Mouse (Mus musculus) hindbrain, embryonic 13.5 days (tissue): ENCODE results near the gene Ostc. TPM values are rescaled to one million over a fixed set of nuclear protein-coding genes. Genes with fewer than 3 reads are reported as not detected.

Experiments
- ATAC-seq: fragments of 200-750 bp; cut with Nextera tagmentation; 2 replicates; pipeline ENCODE4 v1.8.0; 2017; ENCODE audit warnings: moderate TSS enrichment; ENCODE audit not compliant: low FRiP score
- H3K27ac ChIP-seq: fragments of 300-500 bp; sonication (generic); 2 replicates; pipeline ENCODE4 v1.5.1; 2015; ENCODE audit warnings: inconsistent platforms, mild to moderate bottlenecking, moderate library complexity
- H3K27me3 ChIP-seq: fragments of 300-500 bp; sonication (generic); 2 replicates; pipeline ENCODE4 v1.6.1; 2015; ENCODE audit warnings: mild to moderate bottlenecking, inconsistent platforms
- H3K36me3 ChIP-seq: fragments of 300-500 bp; sonication (generic); 2 replicates; pipeline ENCODE4 v1.6.1; 2015; ENCODE audit warnings: mild to moderate bottlenecking, inconsistent platforms
- H3K4me1 ChIP-seq: fragments of 300-500 bp; sonication (generic); replicated peaks from 2 replicates; pipeline ENCODE4 v1.6.1; 2015; ENCODE audit warnings: inconsistent platforms
- H3K4me2 ChIP-seq: fragments of 300-500 bp; sonication (generic); 2 replicates; pipeline ENCODE4 v1.6.1; 2015; ENCODE audit warnings: inconsistent platforms, mild to moderate bottlenecking, moderate library complexity
- H3K4me3 ChIP-seq: fragments of 300-500 bp; sonication (generic); 2 replicates; pipeline ENCODE4 v1.5.1; 2015; ENCODE audit warnings: mild to moderate bottlenecking, inconsistent platforms
- H3K9ac ChIP-seq: fragments of 300-500 bp; sonication (generic); 2 replicates; pipeline ENCODE4 v1.6.1; 2015; ENCODE audit warnings: mild to moderate bottlenecking, inconsistent platforms
- H3K9me3 ChIP-seq: fragments of 300-500 bp; sonication (generic); 2 replicates; pipeline ENCODE4 v1.6.1; 2016; ENCODE audit warnings: inconsistent platforms
- WGBS: fragments of 180-500 bp; shearing (Covaris S2); methylation state at CpG from one replicate; pipeline ENCODE4 v1.1.7; 2015; 5-methylcytosine and 5-hydroxymethylcytosine counted together
- polyA plus RNA-seq: library from polyadenylated mRNA; unstranded; fragments of >200 nt; fragmentation: Nextera tagmentation; extraction: Ambion mirVana; gene quantifications from 2 replicates; pipeline ENCODE4 v1.2.1, GENCODE M21; 2015

The Ostc gene
- polyA plus RNA-seq, 1 experiment from 2014 or later = 242 TPM

- no peak overlapping the region for H3K27ac ChIP-seq
- 100% methylated on average over 1 of the region's 1 CpGs for WGBS
- H3K4me2 ChIP-seq = no peak overlapping the region
- no peaks in the 10 kb centered on the region for H3K27me3 ChIP-seq
- no peak overlapping the region; the same call in 1 of the 2 replicates for H3K9ac ChIP-seq
- peaks cover 25% of the 10 kb centered on the region for H3K4me1 ChIP-seq
- no peaks in the 10 kb centered on the region for H3K9me3 ChIP-seq
- no peak for ATAC-seq
- H3K36me3 ChIP-seq = peaks cover 40% of the 10 kb centered on the region
- H3K4me3 ChIP-seq = no peak overlapping the region
Observed at GRCm38 (mm10) chr3:130727036-130727435, 17.8 kb upstream of the Ostc start.

GRCm38 (mm10) chr3:130725718-130726117, 16.5 kb upstream of the Ostc start:
- no peak overlapping the region for H3K4me3 ChIP-seq
- H3K4me1 ChIP-seq = peaks cover 20% of the 10 kb centered on the region
- no peaks in the 10 kb centered on the region for H3K27me3 ChIP-seq
- H3K27ac ChIP-seq = no peak overlapping the region
- H3K9me3 ChIP-seq = no peaks in the 10 kb centered on the region
- 71% methylated on average over 2 of the region's 2 CpGs for WGBS
- no peak overlapping the region for H3K9ac ChIP-seq
- H3K4me2 ChIP-seq = no peak overlapping the region
- no peak for ATAC-seq
- peaks cover 40% of the 10 kb centered on the region for H3K36me3 ChIP-seq

DNA sequence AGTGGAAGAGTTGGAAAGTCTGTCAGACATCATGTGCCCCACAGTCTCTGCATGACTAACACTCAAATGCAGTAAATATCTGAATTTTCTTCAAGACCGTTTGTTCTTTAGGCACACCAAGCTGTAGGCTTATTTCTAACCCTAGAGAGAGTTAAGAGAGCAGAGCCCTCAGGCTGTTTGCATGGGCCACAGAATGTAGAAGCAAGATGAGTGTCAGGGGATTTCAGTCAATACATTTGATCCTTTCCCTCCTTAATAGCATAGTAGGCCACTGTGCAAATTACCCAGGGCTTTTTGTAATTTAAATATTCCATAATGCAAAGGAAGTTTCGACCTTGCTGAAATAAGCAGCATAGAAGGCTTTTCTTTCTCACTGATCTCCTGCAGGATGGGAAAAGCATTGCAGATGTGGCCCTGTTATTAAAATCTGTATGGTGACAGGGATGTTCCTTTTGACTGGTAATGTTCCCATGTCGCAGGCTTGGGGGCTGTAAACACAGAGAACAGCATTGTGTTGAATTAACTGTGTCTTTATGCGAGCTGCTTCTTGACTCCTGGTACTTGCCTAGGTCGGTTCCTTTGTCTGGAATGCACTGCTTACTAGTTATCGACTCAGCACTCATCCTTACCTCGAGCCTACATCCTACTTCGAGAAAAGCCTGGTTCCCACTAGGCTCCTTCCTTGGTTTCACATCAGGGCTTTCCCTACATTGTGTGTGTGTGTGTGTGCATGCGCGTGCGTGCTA, 13.7 kb upstream of the Ostc start:
- Histone ChIP-seq H3K27me3 (no peaks in the 10 kb centered on the region), H3K4me1 (peaks cover 2% of the 10 kb centered on the region), H3K9me3 (no peaks in the 10 kb centered on the region), H3K9ac (0 out of 2 replicates have a peak overlapping the region, but pooled peaks have one; percentile 19), H3K27ac (peak overlapping the region; percentile 9; the same call in 1 of the 2 replicates), H3K36me3 (peaks cover 30% of the 10 kb centered on the region), H3K4me3 (no peak overlapping the region), H3K4me2 (no peak overlapping the region)
- ATAC-seq = no peak
- 71% methylated on average over 11 of the region's 11 CpGs for WGBS

- no peak overlapping the region for H3K4me3 ChIP-seq
- no peak for ATAC-seq
- 88% methylated on average over 4 of the region's 4 CpGs for WGBS
Observed at GRCm38 (mm10) chr3:130720225-130720624, 11.0 kb upstream of the Ostc start.

GRCm38 (mm10) chr3:130718871-130719270, 9.6 kb upstream of the Ostc start:
- H3K9me3 ChIP-seq = no peaks in the 10 kb centered on the region
- WGBS = 92% methylated on average over 4 of the region's 4 CpGs
- H3K9ac ChIP-seq = no peak overlapping the region
- no peak for ATAC-seq
- H3K27me3 ChIP-seq = no peaks in the 10 kb centered on the region
- H3K27ac ChIP-seq = no peak overlapping the region
- no peaks in the 10 kb centered on the region for H3K4me1 ChIP-seq
- H3K36me3 ChIP-seq = no peaks in the 10 kb centered on the region
- no peak overlapping the region for H3K4me3 ChIP-seq
- H3K4me2 ChIP-seq = no peak overlapping the region

More at GRCm38 (mm10) chr3:130720225-130720624, 11.0 kb upstream of the Ostc start:
- Histone ChIP-seq H3K9me3 (no peaks in the 10 kb centered on the region), H3K36me3 (0 out of 2 replicates have a peak, but pooled peaks cover 4% of the 10 kb centered on the region), H3K4me2 (no peak overlapping the region), H3K27me3 (no peaks in the 10 kb centered on the region), H3K27ac (no peak overlapping the region), H3K4me1 (no peaks in the 10 kb centered on the region), H3K9ac (no peak overlapping the region)

DNA sequence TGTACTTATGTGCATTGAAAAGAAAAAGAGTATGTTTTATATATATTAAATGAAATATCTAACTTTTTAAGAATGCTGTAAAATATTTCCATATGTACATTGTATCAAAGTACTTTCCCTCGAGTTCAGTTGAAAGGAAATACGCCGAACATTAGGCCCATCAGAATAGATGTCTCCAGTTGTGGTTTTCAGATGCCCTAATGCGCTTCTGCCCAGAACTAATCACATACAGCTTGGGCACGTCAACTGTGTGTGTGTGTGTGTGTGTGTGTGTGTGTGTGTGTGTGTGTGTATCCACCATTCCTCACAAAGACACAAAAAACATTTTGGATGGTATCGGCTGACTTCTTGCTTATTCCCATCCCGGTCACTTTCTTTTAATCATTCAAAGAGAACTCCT, 7.3 kb upstream of the Ostc start:
- 0 out of 2 replicates have a peak, but pooled peaks cover 2% of the 10 kb centered on the region for H3K27me3 ChIP-seq
- no peak overlapping the region for H3K27ac ChIP-seq
- H3K4me1 ChIP-seq = no peaks in the 10 kb centered on the region
- H3K4me3 ChIP-seq = no peak overlapping the region
- no peak overlapping the region for H3K9ac ChIP-seq
- no peak for ATAC-seq
- WGBS = 91% methylated on average over 7 of the region's 7 CpGs
- H3K9me3 ChIP-seq = no peaks in the 10 kb centered on the region
- H3K4me2 ChIP-seq = no peak overlapping the region
- H3K36me3 ChIP-seq = no peaks in the 10 kb centered on the region

- no peak overlapping the region for H3K27ac ChIP-seq
- no peaks in the 10 kb centered on the region for H3K9me3 ChIP-seq
- no peak; the same call in 1 of the 2 replicates for ATAC-seq
- peak overlapping the region; percentile 52 for H3K4me2 ChIP-seq
- no peaks in the 10 kb centered on the region for H3K36me3 ChIP-seq
- peak overlapping the region; percentile 30 for H3K4me3 ChIP-seq
- peaks cover 1% of the 10 kb centered on the region for H3K4me1 ChIP-seq
- WGBS = 21% methylated on average over 22 of the region's 22 CpGs
- 0 out of 2 replicates have a peak, but pooled peaks cover 3% of the 10 kb centered on the region for H3K27me3 ChIP-seq
- peak overlapping the region; percentile 46; the same call in 1 of the 2 replicates for H3K9ac ChIP-seq
Observed at GRCm38 (mm10) chr3:130714775-130715568, 5.7 kb upstream of the Ostc start.

DNA sequence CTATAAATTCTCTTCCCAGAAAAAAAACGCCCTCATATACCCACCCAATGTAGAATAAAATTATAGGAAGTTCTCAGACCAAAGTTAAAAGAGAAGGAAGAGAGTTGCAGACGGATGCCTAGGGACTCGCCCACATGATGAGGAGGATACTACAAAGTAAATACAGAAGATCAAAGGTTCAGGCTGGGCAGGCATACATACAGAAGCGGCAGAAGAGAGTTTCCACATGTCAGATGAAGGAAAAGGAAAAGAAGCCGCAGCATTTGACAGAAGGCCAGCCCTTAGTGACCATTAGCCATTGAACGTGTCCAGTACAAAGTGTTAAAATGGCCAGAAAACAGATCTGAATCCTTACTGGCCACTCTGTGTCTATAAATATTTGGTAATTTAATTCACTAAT, 3.6 kb upstream of the Ostc start:
- Histone ChIP-seq H3K9me3 (no peaks in the 10 kb centered on the region), H3K27me3 (0 out of 2 replicates have a peak, but pooled peaks cover 3% of the 10 kb centered on the region), H3K4me3 (no peak overlapping the region), H3K9ac (no peak overlapping the region), H3K4me1 (peaks cover 12% of the 10 kb centered on the region), H3K27ac (no peak overlapping the region), H3K4me2 (no peak overlapping the region), H3K36me3 (no peaks in the 10 kb centered on the region)
- WGBS = 72% methylated on average over 6 of the region's 6 CpGs
- no peak for ATAC-seq

DNA sequence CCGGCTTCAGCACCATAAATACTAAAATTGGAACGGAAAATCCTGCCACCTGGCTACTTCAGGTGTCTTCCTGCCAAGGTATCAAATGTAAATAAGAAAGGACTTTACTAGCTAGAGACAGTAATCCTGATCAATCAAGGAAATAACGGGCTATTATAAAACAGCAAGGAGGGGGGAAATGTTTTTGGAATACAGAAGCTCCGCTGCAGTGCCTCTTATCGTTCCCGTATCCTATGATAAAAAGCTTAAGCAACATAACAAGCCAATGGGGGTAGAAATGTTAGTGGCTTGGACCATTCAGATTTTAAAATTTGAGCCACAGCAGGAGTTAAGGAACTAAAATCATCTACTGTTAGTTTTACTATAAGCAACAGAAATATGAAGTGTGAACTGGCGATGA, 859 bp upstream of the Ostc start:
- peaks cover 25% of the 10 kb centered on the region for H3K4me1 ChIP-seq
- no peaks in the 10 kb centered on the region for H3K9me3 ChIP-seq
- H3K36me3 ChIP-seq = no peaks in the 10 kb centered on the region
- peak overlapping the region; percentile 65 for H3K4me2 ChIP-seq
- 67% methylated on average over 7 of the region's 7 CpGs for WGBS
- no peak overlapping the region for H3K27ac ChIP-seq
- H3K27me3 ChIP-seq = 0 out of 2 replicates have a peak, but pooled peaks cover 3% of the 10 kb centered on the region
- no peak for ATAC-seq
- no peak overlapping the region for H3K4me3 ChIP-seq
- no peak overlapping the region for H3K9ac ChIP-seq

- H3K4me2 ChIP-seq = peak overlapping the region; percentile 65
- H3K27me3 ChIP-seq = 0 out of 2 replicates have a peak, but pooled peaks cover 3% of the 10 kb centered on the region
- H3K9me3 ChIP-seq = no peaks in the 10 kb centered on the region
- peaks cover 6% of the 10 kb centered on the region for H3K36me3 ChIP-seq
- WGBS = under 1% methylated on average over 5 of the region's 5 CpGs
- ATAC-seq = no peak
- H3K4me3 ChIP-seq = peak overlapping the region; percentile 67
- H3K4me1 ChIP-seq = peaks cover 25% of the 10 kb centered on the region
- peak overlapping the region; percentile 89 for H3K27ac ChIP-seq
- H3K9ac ChIP-seq = peak overlapping the region; percentile 82
Observed at GRCm38 (mm10) chr3:130708529-130708928, 715 bp downstream of the Ostc start.

DNA sequence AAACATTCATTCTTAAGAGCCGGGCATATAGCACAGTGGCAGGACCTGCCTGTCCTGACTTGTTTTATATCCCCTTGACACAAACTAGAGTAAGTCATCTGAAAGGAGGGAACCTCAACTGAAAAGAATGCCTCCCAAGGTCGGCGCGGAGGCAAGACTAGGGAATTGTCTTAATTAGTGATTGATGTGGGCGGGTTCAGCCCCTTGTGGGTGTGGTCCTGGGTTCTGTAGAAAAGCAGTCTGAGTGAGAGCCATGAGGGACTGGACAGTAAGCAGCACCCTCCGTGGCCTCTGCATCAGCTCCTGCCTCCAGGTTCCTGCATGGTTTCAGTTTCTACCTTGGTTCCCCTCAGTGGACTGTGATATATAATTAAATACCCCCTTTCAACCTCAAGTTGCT, 7.0 kb downstream of the Ostc start:
- ATAC-seq = no peak
- H3K36me3 ChIP-seq = peaks cover 56% of the 10 kb centered on the region
- no peak overlapping the region for H3K27ac ChIP-seq
- peaks cover 7% of the 10 kb centered on the region for H3K4me1 ChIP-seq
- WGBS = 67% methylated on average over 6 of the region's 6 CpGs
- H3K4me2 ChIP-seq = no peak overlapping the region
- H3K9ac ChIP-seq = no peak overlapping the region
- no peaks in the 10 kb centered on the region for H3K9me3 ChIP-seq
- H3K27me3 ChIP-seq = no peaks in the 10 kb centered on the region
- no peak overlapping the region for H3K4me3 ChIP-seq

- ATAC-seq = no peak
- no peak overlapping the region for H3K4me3 ChIP-seq
- no peaks in the 10 kb centered on the region for H3K9me3 ChIP-seq
- no peak overlapping the region for H3K4me2 ChIP-seq
- no peaks in the 10 kb centered on the region for H3K4me1 ChIP-seq
- H3K9ac ChIP-seq = no peak overlapping the region
- H3K27me3 ChIP-seq = no peaks in the 10 kb centered on the region
- H3K27ac ChIP-seq = no peak overlapping the region
- WGBS = 88% methylated on average over 4 of the region's 4 CpGs
- peaks cover 63% of the 10 kb centered on the region for H3K36me3 ChIP-seq
Observed at GRCm38 (mm10) chr3:130697622-130698021, 11.6 kb downstream of the Ostc start.
